Mouse (Mus musculus) skeletal muscle tissue, adult 2 months (tissue): ENCODE data around the gene 1700021F05Rik.

ENCODE experiments used
- DNase-seq: peaks from one replicate; pipeline ENCODE4 v3.0.0-alpha.2; 2012; ENCODE audit warnings: low read depth, low spot score

1700021F05Rik gene

DNA sequence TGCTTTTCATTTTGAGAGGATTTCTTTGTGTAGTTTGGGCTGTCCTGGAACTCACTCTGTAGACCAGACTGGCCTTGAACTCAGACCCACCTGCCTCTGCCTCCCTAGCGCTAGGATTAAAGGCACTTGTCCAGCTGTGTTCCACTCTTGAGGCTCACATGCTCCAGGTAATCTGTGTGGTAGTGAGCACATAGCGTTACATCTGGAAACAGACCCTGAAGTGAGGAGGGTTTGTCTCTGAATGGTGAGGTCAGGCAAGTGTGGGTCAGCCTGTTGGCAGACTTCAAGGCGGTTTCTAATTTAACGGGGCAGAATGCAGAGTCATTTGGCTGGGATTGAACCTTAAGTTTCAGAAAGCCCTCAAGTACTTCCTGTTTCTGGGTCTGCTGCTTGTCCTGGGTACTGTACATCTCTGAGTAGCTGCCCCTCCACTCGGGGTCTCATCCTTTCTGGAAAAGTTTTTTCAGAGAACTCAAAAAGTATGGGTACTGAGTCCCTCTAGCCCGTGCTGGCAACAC, 55.0 kb downstream of the 1700021F05Rik start:
- no peak for DNase-seq

DNA sequence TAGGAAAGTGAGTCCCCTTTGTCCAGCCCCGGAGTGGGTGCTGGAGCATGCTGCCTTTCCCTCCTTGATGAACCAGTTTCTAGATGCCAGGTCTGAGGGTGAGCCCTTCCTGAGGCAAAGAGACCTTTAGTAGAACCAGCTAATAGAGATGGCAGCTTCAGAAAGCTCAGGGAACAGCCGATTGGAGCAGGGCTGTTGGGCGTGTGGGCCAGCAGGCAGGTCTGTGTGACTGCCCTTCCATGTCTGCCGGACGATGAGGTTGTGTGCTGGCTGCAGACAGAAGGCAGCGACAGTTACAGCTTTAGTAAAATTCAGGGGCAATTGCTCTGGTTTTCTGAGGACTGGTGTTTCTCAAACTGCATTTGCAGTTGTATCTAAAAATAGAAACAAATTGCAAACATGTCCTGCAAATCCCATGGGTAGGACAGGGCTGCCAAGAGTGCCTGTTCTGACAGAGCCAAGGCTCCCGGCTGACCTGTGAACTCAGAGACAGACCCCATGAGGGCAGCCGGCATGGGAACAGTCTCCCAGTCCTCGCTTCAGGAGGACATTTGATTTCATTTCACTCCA, 57.3 kb downstream of the 1700021F05Rik start:
- peak; percentile 62 for DNase-seq

DNA sequence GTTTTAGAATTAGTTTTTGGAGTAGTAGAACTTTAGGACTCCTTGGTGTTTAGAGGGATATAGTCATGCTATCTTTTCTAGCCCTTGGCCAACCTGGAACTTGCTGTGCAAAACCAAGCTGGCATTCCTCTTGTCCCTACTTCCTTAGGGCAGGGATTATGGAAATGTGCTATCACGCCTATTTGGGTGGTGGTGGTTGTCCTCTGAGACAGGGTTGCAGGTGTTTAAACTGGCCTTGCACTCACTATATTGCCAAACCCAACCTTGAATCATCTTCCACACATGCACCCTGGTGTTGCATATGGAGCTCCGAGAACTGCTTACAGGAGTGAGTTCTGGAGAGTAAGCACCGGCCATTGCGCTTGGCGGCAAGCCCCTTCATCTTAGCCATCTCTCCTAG, 58.8 kb downstream of the 1700021F05Rik start:
- DNase-seq: no peak

GRCm38 (mm10) chr10:43481179-43481578, 59.6 kb downstream of the 1700021F05Rik start:
- DNase-seq: no peak

- no peak for DNase-seq
Observed at GRCm38 (mm10) chr10:43480227-43480849, 60.5 kb downstream of the 1700021F05Rik start.

- peak; percentile 85 for DNase-seq
Observed at GRCm38 (mm10) chr10:43479436-43480157, 61.2 kb downstream of the 1700021F05Rik start.

GRCm38 (mm10) chr10:43478751-43479435, 61.9 kb downstream of the 1700021F05Rik start, which contains the start of gene Bend3:
Bend3 (plus strand) TSS chr10:43478831.
- no peak for DNase-seq

DNA sequence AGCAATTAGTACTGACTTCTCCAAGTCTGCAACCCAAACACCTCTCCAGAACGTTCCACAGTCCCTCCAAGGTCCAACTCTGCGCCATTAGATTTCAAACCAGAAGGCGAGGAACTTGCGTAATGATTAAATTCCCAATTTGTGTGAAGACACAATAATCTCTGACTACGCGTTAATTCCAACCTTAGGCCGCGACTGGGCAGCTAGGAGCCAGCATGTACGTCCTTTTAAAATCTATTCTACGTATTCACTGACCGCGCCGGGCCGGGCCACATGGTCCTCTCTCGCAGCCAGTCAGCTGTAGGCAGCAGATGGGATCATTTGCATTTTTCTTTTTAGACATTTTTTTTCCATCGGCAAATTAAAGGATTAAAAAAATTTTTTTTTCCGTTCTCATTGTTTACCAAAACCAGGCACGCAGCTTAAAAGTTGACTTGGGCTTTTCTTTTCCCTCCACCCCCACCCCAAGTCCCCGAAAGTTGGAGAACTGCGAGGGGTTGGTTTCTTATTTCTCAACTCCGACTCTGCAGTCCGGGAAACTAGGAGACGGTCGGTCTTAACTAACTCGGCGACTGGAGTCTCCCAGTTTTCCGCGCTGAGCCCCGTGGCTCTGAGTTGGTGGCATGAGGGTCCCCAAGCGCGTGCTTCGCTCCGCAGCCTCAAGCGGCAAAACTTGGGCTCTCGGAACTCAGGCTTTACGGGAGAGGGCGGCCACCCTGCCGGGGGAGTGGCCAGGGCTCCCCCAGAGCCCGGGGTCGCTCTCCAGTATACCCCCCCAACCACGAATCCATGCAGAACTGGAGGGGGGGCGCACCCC, 62.7 kb downstream of the 1700021F05Rik start:
- DNase-seq: peak; percentile 38

- DNase-seq: no peak
Observed at GRCm38 (mm10) chr10:43477459-43477858, 63.3 kb downstream of the 1700021F05Rik start.

DNA sequence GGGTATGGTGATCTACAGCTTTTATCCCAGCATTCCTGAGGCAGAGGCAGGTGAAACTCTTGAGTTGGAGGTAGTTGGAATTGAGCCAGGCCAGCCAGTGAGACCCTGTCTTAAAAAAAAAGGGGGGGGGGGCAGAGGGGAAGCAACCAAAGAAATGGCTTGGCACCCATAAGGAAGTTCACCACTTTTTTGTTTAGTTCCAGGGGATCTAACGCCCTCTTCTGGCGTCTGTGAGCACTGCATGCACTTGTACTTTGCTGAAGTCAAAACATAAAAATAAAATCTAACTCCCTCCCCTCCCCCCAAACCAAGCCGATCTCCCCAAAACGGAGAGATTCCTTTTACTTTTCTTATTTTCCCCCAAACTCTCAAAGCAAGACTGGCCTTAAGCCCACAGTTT, 65.4 kb downstream of the 1700021F05Rik start:
- DNase-seq: peak; percentile 19
